Mouse (Mus musculus): ENCODE results near the gene Kdm2b.

- no peak for TF ChIP-seq POLR2A (IDR thresholded peaks at IDR 0.05; ENCODE audit: low read depth, low read length)
- TF ChIP-seq CTCF (IDR thresholded peaks at IDR 0.05; ENCODE audit: borderline replicate concordance, insufficient read depth, low read length): no peak
Observed at GRCm38 (mm10) chr5:122947534-122947933, 42.1 kb downstream of the Kdm2b start.
